Mouse (Mus musculus): Measurements from ENCODE around the gene Crygs. TPM values are rescaled to one million over a fixed set of nuclear protein-coding genes. Genes with fewer than 3 reads are reported as not detected.
"Not testable (repeated sequence)": the region's sequence is repeated elsewhere in the genome, so short reads cannot be mapped to it uniquely, and the experiment has no call there.

Gene Crygs
- polyA plus RNA-seq, 1 experiment from 2014 or later = not detected

DNA sequence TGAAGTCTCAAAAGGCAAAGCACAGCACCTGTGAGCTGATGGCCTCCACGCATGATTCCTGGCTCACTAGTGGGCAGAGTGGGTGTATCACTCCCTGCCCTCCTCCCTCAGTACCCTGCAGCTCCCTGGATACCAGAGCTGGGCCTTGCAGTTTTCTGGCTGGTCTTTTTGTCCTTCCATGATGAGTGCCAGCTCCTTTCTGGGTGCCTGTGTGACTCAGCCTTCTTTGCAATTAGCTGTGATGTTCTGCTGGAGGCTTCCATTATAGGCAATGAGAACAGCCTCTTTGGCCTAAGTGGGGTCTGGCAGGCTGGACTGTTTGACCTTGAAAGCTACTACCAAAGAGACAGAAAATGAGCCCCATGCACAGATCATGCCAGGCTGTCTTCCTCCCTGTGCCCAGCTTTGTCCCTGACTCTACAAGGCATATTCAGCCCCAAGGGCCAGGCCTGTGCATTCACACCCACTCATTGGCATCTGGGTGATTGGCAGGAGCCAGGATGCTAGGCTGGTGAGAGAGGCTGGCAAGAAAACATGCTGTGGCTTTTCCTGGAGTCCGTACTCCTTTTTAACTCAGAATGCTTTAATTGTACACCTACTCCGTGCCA is 32.0 kb downstream of the Crygs start:
- Histone ChIP-seq H3K4me3 (no peak overlapping the region), H3K9ac (no peak overlapping the region), H3K27me3 (no peaks in the 10 kb centered on the region), H3K4me1 (no peaks in the 10 kb centered on the region), H3K4me2 (no peak overlapping the region), H3K9me3 (no peaks in the 10 kb centered on the region), H3K36me3 (no peaks in the 10 kb centered on the region), H3K27ac (no peak overlapping the region)
- 86% methylated on average over 3 of the region's 3 CpGs for WGBS
- ATAC-seq (ENCODE audit: insufficient number of reproducible peaks, insufficient read depth, low FRiP score, low TSS enrichment, low read depth) = no peak

DNA sequence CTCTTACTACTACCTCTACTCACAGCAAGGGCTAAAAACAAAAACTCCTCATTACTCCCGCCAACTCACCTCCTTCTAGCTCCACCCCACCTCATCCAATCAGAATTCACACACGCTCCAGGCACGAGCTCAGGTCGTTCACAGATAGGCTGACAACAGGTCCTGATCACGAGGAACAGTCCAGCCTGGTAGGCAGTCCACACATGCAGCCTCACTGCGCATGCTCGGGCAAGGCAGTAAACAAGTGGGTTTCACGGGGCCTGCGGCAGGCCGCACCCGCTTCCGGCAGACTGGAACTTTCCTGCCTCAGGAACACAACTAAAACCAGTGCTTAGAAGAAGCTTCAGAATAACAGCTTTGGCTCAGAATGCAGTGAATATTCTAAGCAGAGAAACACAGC is 33.1 kb downstream of the Crygs start:
- not testable (repeated sequence) for H3K4me2 ChIP-seq; ATAC-seq (ENCODE audit: insufficient number of reproducible peaks, insufficient read depth, low FRiP score, low TSS enrichment, low read depth); H3K27me3 ChIP-seq; H3K9me3 ChIP-seq; H3K9ac ChIP-seq; H3K27ac ChIP-seq; H3K4me3 ChIP-seq; H3K4me1 ChIP-seq; H3K36me3 ChIP-seq
- 87% methylated on average over 12 of the region's 12 CpGs for WGBS

DNA sequence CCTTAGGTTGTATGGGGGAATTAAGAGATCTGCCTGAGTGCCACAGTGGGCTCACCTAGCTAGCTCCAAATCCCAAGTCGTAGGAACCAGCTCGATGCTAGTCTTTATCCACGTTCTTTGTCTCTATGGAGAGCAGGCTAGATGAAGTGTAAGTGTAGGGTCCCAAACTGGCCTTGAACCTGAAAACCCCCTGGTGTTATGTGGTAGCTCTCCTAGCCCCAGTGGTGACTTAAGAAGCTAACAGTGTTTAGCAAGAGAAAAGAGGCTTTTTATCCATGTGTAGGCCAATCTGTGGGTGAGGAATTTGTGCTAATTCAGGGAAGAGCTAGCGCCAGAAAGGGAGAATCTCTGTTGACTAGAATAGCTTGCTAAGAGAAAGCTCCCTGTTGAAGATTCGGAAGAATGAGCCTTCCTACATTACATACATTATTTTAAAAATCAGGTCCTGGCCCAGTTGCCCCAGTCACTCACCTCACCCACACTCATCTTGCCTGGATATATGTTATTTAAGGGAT is 35.8 kb downstream of the Crygs start:
- WGBS = 60% methylated on average over 5 of the region's 5 CpGs
- ATAC-seq (ENCODE audit: insufficient number of reproducible peaks, insufficient read depth, low FRiP score, low TSS enrichment, low read depth) = no peak
- Histone ChIP-seq H3K4me3 (no peak overlapping the region), H3K9me3 (no peaks in the 10 kb centered on the region), H3K27me3 (no peaks in the 10 kb centered on the region), H3K4me2 (no peak overlapping the region), H3K9ac (no peak overlapping the region), H3K36me3 (no peaks in the 10 kb centered on the region), H3K27ac (no peak overlapping the region), H3K4me1 (no peaks in the 10 kb centered on the region)

DNA sequence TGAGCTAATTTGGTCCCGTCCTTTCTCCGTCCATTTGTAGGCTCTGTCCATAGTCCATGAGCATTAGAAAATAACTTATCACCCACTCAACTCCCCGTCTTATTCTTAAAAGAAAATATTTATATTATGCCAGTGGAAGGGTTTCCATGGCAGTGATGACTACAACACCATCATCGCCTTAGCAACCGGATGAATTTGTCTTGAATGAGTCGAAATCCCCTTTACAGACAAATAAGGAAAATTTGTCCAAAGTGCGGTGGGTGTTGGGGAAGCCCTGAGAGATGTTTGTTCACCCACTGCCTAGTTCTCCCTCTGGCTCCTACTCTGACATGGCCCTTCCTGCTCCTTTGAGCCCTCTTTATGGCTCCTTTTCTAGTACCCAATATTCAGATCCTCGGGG is 42.7 kb downstream of the Crygs start:
- no peak for ATAC-seq (ENCODE audit: insufficient number of reproducible peaks, insufficient read depth, low FRiP score, low TSS enrichment, low read depth)
- no peak overlapping the region for H3K27ac ChIP-seq
- H3K4me3 ChIP-seq = no peak overlapping the region
- H3K4me2 ChIP-seq = no peak overlapping the region
- no peaks in the 10 kb centered on the region for H3K9me3 ChIP-seq
- no peaks in the 10 kb centered on the region for H3K27me3 ChIP-seq
- H3K9ac ChIP-seq = no peak overlapping the region
- H3K4me1 ChIP-seq = no peaks in the 10 kb centered on the region
- no peaks in the 10 kb centered on the region for H3K36me3 ChIP-seq
- 91% methylated on average over 8 of the region's 8 CpGs for WGBS

DNA sequence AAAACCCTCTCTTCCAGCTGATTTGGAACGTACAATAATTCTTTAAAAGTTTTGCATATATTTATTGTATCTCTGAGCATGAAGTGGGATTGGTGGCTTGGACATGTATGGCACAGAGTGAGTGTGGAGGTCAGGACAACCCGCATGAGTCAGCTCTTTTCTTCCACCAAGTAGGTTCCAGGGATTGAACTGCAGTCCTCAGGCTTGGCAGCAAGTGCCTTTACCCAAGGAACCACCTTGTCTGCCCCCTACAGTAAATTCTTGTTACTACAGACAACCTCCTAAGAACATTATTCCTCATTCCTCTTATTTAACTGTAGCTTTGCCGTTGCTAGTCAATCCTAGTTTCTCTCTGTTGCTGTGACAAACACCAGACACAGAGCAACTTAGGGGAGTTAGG is 44.0 kb downstream of the Crygs start:
- H3K36me3 ChIP-seq = no peaks in the 10 kb centered on the region
- H3K4me3 ChIP-seq = no peak overlapping the region
- no peak for ATAC-seq (ENCODE audit: insufficient number of reproducible peaks, insufficient read depth, low FRiP score, low TSS enrichment, low read depth)
- no peak overlapping the region for H3K4me2 ChIP-seq
- H3K27ac ChIP-seq = no peak overlapping the region
- no peaks in the 10 kb centered on the region for H3K27me3 ChIP-seq
- no peaks in the 10 kb centered on the region for H3K4me1 ChIP-seq
- H3K9me3 ChIP-seq = no peaks in the 10 kb centered on the region
- WGBS = 90% methylated on average over 3 of the region's 3 CpGs
- H3K9ac ChIP-seq = no peak overlapping the region

DNA sequence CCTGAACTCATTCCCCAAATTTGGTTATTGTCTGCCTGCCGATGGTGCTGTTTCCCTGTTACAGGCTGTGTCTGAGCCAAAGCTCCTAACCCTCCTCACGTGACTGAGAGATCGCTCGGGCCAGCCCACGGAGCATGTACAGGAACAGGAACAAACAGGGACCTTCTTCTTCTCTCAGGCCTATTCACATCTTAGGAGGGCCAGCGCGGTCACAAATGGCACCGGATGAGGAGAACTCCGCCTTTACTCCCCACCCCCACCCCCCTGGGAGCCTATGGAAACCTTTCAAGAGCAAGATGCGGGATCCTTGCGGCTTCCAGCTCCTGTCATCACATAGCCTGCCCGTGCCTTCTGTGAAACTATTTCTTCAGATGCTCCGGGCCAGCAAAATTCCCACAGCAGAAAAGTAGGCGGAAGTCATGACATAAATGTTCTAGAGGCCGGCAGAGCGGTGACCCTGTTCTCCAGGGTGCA is 44.6 kb downstream of the Crygs start:
- no peaks in the 10 kb centered on the region for H3K36me3 ChIP-seq
- no peak overlapping the region for H3K4me3 ChIP-seq
- H3K27me3 ChIP-seq = no peaks in the 10 kb centered on the region
- WGBS = 75% methylated on average over 16 of the region's 16 CpGs
- no peak for ATAC-seq (ENCODE audit: insufficient number of reproducible peaks, insufficient read depth, low FRiP score, low TSS enrichment, low read depth)
- H3K9me3 ChIP-seq = no peaks in the 10 kb centered on the region
- H3K4me1 ChIP-seq = no peaks in the 10 kb centered on the region
- no peak overlapping the region for H3K9ac ChIP-seq
- no peak overlapping the region for H3K4me2 ChIP-seq
- no peak overlapping the region for H3K27ac ChIP-seq

DNA sequence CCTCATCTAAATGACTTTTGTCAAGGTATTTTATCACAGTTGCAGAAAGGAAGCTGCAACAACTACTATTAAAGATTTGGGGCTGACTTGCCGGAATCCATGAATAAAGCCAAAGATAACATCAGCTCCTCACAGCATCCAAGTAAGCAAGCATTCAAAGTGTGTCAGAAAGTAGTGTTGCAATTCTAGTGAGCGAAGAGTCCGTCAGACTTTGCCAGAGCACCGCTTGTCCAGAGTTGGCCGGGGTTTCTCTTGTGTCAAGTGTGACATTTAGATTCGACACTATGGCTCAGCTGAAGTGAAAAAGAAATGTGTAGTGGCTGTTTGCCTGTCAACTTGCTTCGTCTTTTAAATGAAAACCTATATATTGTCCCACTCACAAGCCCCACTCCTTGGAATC is 45.8 kb downstream of the Crygs start:
- ATAC-seq (ENCODE audit: insufficient number of reproducible peaks, insufficient read depth, low FRiP score, low TSS enrichment, low read depth) = no peak
- Histone ChIP-seq H3K4me2 (no peak overlapping the region), H3K27ac (no peak overlapping the region), H3K36me3 (no peaks in the 10 kb centered on the region), H3K9ac (no peak overlapping the region), H3K4me3 (no peak overlapping the region), H3K9me3 (peaks cover 2% of the 10 kb centered on the region; the same call in 1 of the 2 replicates), H3K27me3 (no peaks in the 10 kb centered on the region), H3K4me1 (no peaks in the 10 kb centered on the region)
- 90% methylated on average over 7 of the region's 7 CpGs for WGBS

Other genes starting within 250 kb of the Crygs start
- 0.13 and 0.23 TPM in 2 replicates for gene Dgkg, start 154.4 kb downstream of the Crygs start, polyA plus RNA-seq (2015; fragmentation: Nextera tagmentation; extraction: Ambion mirVana)
- gene Tbccd1, start 46.1 kb upstream of the Crygs start, polyA plus RNA-seq (2015; fragmentation: Nextera tagmentation; extraction: Ambion mirVana) = 30.4 and 33.5 TPM in 2 replicates
- gene Dnajb11, start 46.3 kb upstream of the Crygs start, polyA plus RNA-seq (2015; fragmentation: Nextera tagmentation; extraction: Ambion mirVana) = 102 and 104 TPM in 2 replicates
- gene Ahsg, start 79.7 kb upstream of the Crygs start, polyA plus RNA-seq (2015; fragmentation: Nextera tagmentation; extraction: Ambion mirVana) = 34.8 TPM in 1 of 2 replicates, not detected in the other
- 0.51 and 1.2 TPM in 2 replicates for gene Fetub, start 106.8 kb upstream of the Crygs start, polyA plus RNA-seq (2015; fragmentation: Nextera tagmentation; extraction: Ambion mirVana)
- not detected in 2 replicates for gene Hrg, start 139.5 kb upstream of the Crygs start, polyA plus RNA-seq (2015; fragmentation: Nextera tagmentation; extraction: Ambion mirVana)
- gene Kng2, start 217.9 kb upstream of the Crygs start, polyA plus RNA-seq (2015; fragmentation: Nextera tagmentation; extraction: Ambion mirVana) = 0.13 and 1.9 TPM in 2 replicates
- gene Kng1, start 246.3 kb upstream of the Crygs start, polyA plus RNA-seq (2015; fragmentation: Nextera tagmentation; extraction: Ambion mirVana) = 10.7 TPM in 1 of 2 replicates, not detected in the other

Measured in embryonic facial prominence, embryonic 13.5 days (tissue).